Mouse (Mus musculus) forebrain, embryonic 13.5 days (tissue): ENCODE results near the gene Ipp. TPM values are rescaled to one million over a fixed set of nuclear protein-coding genes. Genes with fewer than 3 reads are reported as not detected.
A peak's percentile ranks its signal among the peaks of the same experiment; 100 is the strongest.

Experiments used
- ATAC-seq: fragments of 200-750 bp; cut with Nextera tagmentation; 2 replicates; pipeline ENCODE4 v1.8.0; 2017
- H3K27ac ChIP-seq: fragments of 300-500 bp; sonication (generic); 2 replicates; pipeline ENCODE4 v1.5.1; 2015; ENCODE audit warnings: inconsistent platforms, mild to moderate bottlenecking, moderate library complexity
- H3K27me3 ChIP-seq: fragments of 300-500 bp; sonication (generic); 2 replicates; pipeline ENCODE4 v1.6.1; 2015; ENCODE audit warnings: mild to moderate bottlenecking, inconsistent platforms
- H3K36me3 ChIP-seq: fragments of 300-500 bp; sonication (generic); 2 replicates; pipeline ENCODE4 v1.6.1; 2015; ENCODE audit warnings: mild to moderate bottlenecking, inconsistent platforms; ENCODE audit not compliant: poor library complexity, severe bottlenecking
- H3K4me1 ChIP-seq: fragments of 300-500 bp; sonication (generic); 2 replicates; pipeline ENCODE4 v1.6.1; 2015; ENCODE audit warnings: inconsistent platforms
- H3K4me2 ChIP-seq: fragments of 300-500 bp; sonication (generic); 2 replicates; pipeline ENCODE4 v1.6.1; 2015; ENCODE audit warnings: inconsistent platforms, mild to moderate bottlenecking, moderate library complexity
- H3K4me3 ChIP-seq: fragments of 300-500 bp; sonication (generic); 2 replicates; pipeline ENCODE4 v1.5.1; 2015; ENCODE audit warnings: mild to moderate bottlenecking, inconsistent platforms
- H3K9ac ChIP-seq: fragments of 300-500 bp; sonication (generic); 2 replicates; pipeline ENCODE4 v1.6.1; 2015; ENCODE audit warnings: mild to moderate bottlenecking, inconsistent platforms
- H3K9me3 ChIP-seq: fragments of 300-500 bp; sonication (generic); replicated peaks from 2 replicates; pipeline ENCODE4 v1.6.1; 2016; ENCODE audit warnings: inconsistent platforms
- WGBS: fragments of 180-500 bp; shearing (Covaris S2); methylation state at CpG from one replicate; pipeline ENCODE4 v1.1.7; 2015; 5-methylcytosine and 5-hydroxymethylcytosine counted together
- polyA plus RNA-seq: library from polyadenylated mRNA; unstranded; fragments of >200 nt; fragmentation: Nextera tagmentation; extraction: Ambion mirVana; gene quantifications from 2 replicates; pipeline ENCODE4 v1.2.1, GENCODE M21; 2015

The Ipp gene
- polyA plus RNA-seq, result 19.8 and 21.0 TPM in 2 replicates

GRCm38 (mm10) chr4:116507425-116508218 is at the start of gene Ipp:
TSS of gene Ipp (plus strand) at chr4:116507549.
- H3K27me3 ChIP-seq, result no peaks in the 10 kb centered on the region
- H3K4me1 ChIP-seq, result peaks cover 14% of the 10 kb centered on the region
- under 1% methylated on average over 53 of the region's 55 CpGs for WGBS
- peak within 1 kb of the TSS; percentile 51 for H3K4me3 ChIP-seq
- H3K9ac ChIP-seq, result peak within 1 kb of the TSS; percentile 76
- peak within 1 kb of the TSS; percentile 70 for H3K4me2 ChIP-seq
- H3K9me3 ChIP-seq, result no peaks in the 10 kb centered on the region
- peaks cover 4% of the 10 kb centered on the region for H3K36me3 ChIP-seq
- ATAC-seq, result peak; percentile 99
- H3K27ac ChIP-seq, result peak within 1 kb of the TSS; percentile 81

GRCm38 (mm10) chr4:116461943-116462342 is 45.4 kb upstream of the Ipp start:
- no peaks in the 10 kb centered on the region for H3K27me3 ChIP-seq
- H3K4me1 ChIP-seq, result peaks cover 26% of the 10 kb centered on the region
- 90% methylated on average over 3 of the region's 3 CpGs for WGBS
- H3K36me3 ChIP-seq, result no peaks in the 10 kb centered on the region
- H3K9ac ChIP-seq, result no peak overlapping the region
- ATAC-seq, result no peak
- peak overlapping the region; percentile 72 for H3K4me2 ChIP-seq
- peak overlapping the region; percentile 93; the same call in 1 of the 2 replicates for H3K4me3 ChIP-seq
- no peak overlapping the region for H3K27ac ChIP-seq
- no peaks in the 10 kb centered on the region for H3K9me3 ChIP-seq

- no peaks in the 10 kb centered on the region for H3K27me3 ChIP-seq
- H3K36me3 ChIP-seq, result no peaks in the 10 kb centered on the region
- H3K9me3 ChIP-seq, result 0 out of 2 replicates have a peak, but pooled peaks cover 6% of the 10 kb centered on the region
- H3K4me3 ChIP-seq, result peak overlapping the region; percentile 93
- H3K9ac ChIP-seq, result peak overlapping the region; percentile 94
- H3K4me1 ChIP-seq, result peaks cover 26% of the 10 kb centered on the region
- peak overlapping the region; percentile 91 for H3K27ac ChIP-seq
- peak overlapping the region; percentile 72 for H3K4me2 ChIP-seq
- peak; percentile 77 for ATAC-seq
- under 1% methylated on average over 69 of the region's 74 CpGs for WGBS
Observed at GRCm38 (mm10) chr4:116463231-116464125, 43.9 kb upstream of the Ipp start.

GRCm38 (mm10) chr4:116464126-116464981 is 43.0 kb upstream of the Ipp start, which contains the start of gene Mast2:
TSS of gene Mast2 (minus strand) at chr4:116464183.
- Histone ChIP-seq H3K9me3 (0 out of 2 replicates have a peak, but pooled peaks cover 6% of the 10 kb centered on the region), H3K4me3 (peak within 1 kb of the TSS; percentile 93), H3K27me3 (no peaks in the 10 kb centered on the region), H3K9ac (peak within 1 kb of the TSS; percentile 94), H3K36me3 (no peaks in the 10 kb centered on the region), H3K4me1 (peaks cover 26% of the 10 kb centered on the region), H3K4me2 (peak within 1 kb of the TSS; percentile 72), H3K27ac (peak within 1 kb of the TSS; percentile 91)
- ATAC-seq, result peak; percentile 87
- WGBS, result 1% methylated on average over 51 of the region's 68 CpGs

- no peaks in the 10 kb centered on the region for H3K9me3 ChIP-seq
- H3K27me3 ChIP-seq, result no peaks in the 10 kb centered on the region
- no peak for ATAC-seq
Observed at GRCm38 (mm10) chr4:116481322-116481721, 26.0 kb upstream of the Ipp start.

GRCm38 (mm10) chr4:116483476-116483875 is 23.9 kb upstream of the Ipp start:
- no peak overlapping the region for H3K4me3 ChIP-seq
- no peaks in the 10 kb centered on the region for H3K36me3 ChIP-seq
- no peak overlapping the region for H3K4me2 ChIP-seq
- H3K9ac ChIP-seq, result no peak overlapping the region
- WGBS, result 56% methylated on average over 2 of the region's 2 CpGs
- H3K27me3 ChIP-seq, result no peaks in the 10 kb centered on the region
- ATAC-seq, result no peak
- H3K9me3 ChIP-seq, result no peaks in the 10 kb centered on the region
- H3K4me1 ChIP-seq, result no peaks in the 10 kb centered on the region
- H3K27ac ChIP-seq, result no peak overlapping the region

More at GRCm38 (mm10) chr4:116481322-116481721, 26.0 kb upstream of the Ipp start:
- no peak overlapping the region for H3K27ac ChIP-seq
- H3K4me1 ChIP-seq, result no peaks in the 10 kb centered on the region
- no peak overlapping the region for H3K4me3 ChIP-seq
- 74% methylated on average over 2 of the region's 2 CpGs for WGBS
- H3K36me3 ChIP-seq, result no peaks in the 10 kb centered on the region
- H3K4me2 ChIP-seq, result no peak overlapping the region
- H3K9ac ChIP-seq, result no peak overlapping the region

GRCm38 (mm10) chr4:116491119-116491536 is 16.2 kb upstream of the Ipp start:
- no peaks in the 10 kb centered on the region for H3K4me1 ChIP-seq
- H3K9me3 ChIP-seq, result no peaks in the 10 kb centered on the region
- no peaks in the 10 kb centered on the region for H3K36me3 ChIP-seq
- H3K27ac ChIP-seq, result no peak overlapping the region
- no peak for ATAC-seq
- no peak overlapping the region for H3K4me2 ChIP-seq
- no peaks in the 10 kb centered on the region for H3K27me3 ChIP-seq
- no peak overlapping the region for H3K9ac ChIP-seq
- WGBS, result 71% methylated on average over 2 of the region's 2 CpGs
- no peak overlapping the region for H3K4me3 ChIP-seq

- Histone ChIP-seq H3K27ac (no peak overlapping the region), H3K9me3 (no peaks in the 10 kb centered on the region), H3K4me2 (no peak overlapping the region), H3K9ac (no peak overlapping the region), H3K4me1 (no peaks in the 10 kb centered on the region), H3K36me3 (no peaks in the 10 kb centered on the region), H3K4me3 (no peak overlapping the region), H3K27me3 (no peaks in the 10 kb centered on the region)
- ATAC-seq, result no peak
- WGBS, result 95% methylated on average over 2 of the region's 2 CpGs
Observed at GRCm38 (mm10) chr4:116491886-116492285, 15.5 kb upstream of the Ipp start.

GRCm38 (mm10) chr4:116492460-116492859 is 14.9 kb upstream of the Ipp start:
- 84% methylated on average over 4 of the region's 4 CpGs for WGBS

GRCm38 (mm10) chr4:116493646-116494045 is 13.7 kb upstream of the Ipp start:
- H3K4me3 ChIP-seq, result no peak overlapping the region
- H3K4me2 ChIP-seq, result no peak overlapping the region
- H3K4me1 ChIP-seq, result no peaks in the 10 kb centered on the region
- no peak overlapping the region for H3K27ac ChIP-seq
- H3K9me3 ChIP-seq, result no peaks in the 10 kb centered on the region
- ATAC-seq, result no peak
- 81% methylated on average over 5 of the region's 5 CpGs for WGBS
- no peaks in the 10 kb centered on the region for H3K27me3 ChIP-seq
- H3K9ac ChIP-seq, result no peak overlapping the region
- H3K36me3 ChIP-seq, result no peaks in the 10 kb centered on the region

More at GRCm38 (mm10) chr4:116492460-116492859, 14.9 kb upstream of the Ipp start:
- H3K4me2 ChIP-seq, result no peak overlapping the region
- no peak overlapping the region for H3K4me3 ChIP-seq
- no peak for ATAC-seq
- H3K27ac ChIP-seq, result no peak overlapping the region
- H3K36me3 ChIP-seq, result no peaks in the 10 kb centered on the region
- H3K9ac ChIP-seq, result no peak overlapping the region
- H3K9me3 ChIP-seq, result no peaks in the 10 kb centered on the region
- H3K4me1 ChIP-seq, result no peaks in the 10 kb centered on the region
- H3K27me3 ChIP-seq, result no peaks in the 10 kb centered on the region

GRCm38 (mm10) chr4:116499978-116500377 is 7.4 kb upstream of the Ipp start:
- H3K27ac ChIP-seq, result no peak overlapping the region
- ATAC-seq, result no peak
- WGBS, result 87% methylated on average over 3 of the region's 3 CpGs
- H3K9me3 ChIP-seq, result no peaks in the 10 kb centered on the region
- no peak overlapping the region for H3K4me3 ChIP-seq
- no peak overlapping the region for H3K9ac ChIP-seq
- no peaks in the 10 kb centered on the region for H3K27me3 ChIP-seq
- H3K4me1 ChIP-seq, result no peaks in the 10 kb centered on the region
- no peaks in the 10 kb centered on the region for H3K36me3 ChIP-seq
- no peak overlapping the region for H3K4me2 ChIP-seq
